Mouse (Mus musculus) lung, embryonic 14.5 days (tissue): ENCODE measurements around the gene Kcnmb4. TPM values are rescaled to one million over a fixed set of nuclear protein-coding genes. Genes with fewer than 3 reads are reported as not detected.
A peak's percentile ranks its signal among the peaks of the same experiment; 100 is the strongest.

Experiments
- ATAC-seq: fragments of 200-750 bp; cut with Nextera tagmentation; 2 replicates; pipeline ENCODE4 v1.8.0; 2017; ENCODE audit warnings: mild to moderate bottlenecking, moderate TSS enrichment, moderate library complexity; ENCODE audit not compliant: insufficient read depth
- DNase-seq: peaks from one replicate; pipeline ENCODE4 v3.0.0-alpha.2; 2015
- H3K27ac ChIP-seq: fragments of 300-500 bp; sonication (generic); 2 replicates; pipeline ENCODE4 v1.5.1; 2014; ENCODE audit warnings: low read depth, mild to moderate bottlenecking, moderate library complexity
- H3K27me3 ChIP-seq: fragments of 300-500 bp; sonication (generic); 2 replicates; pipeline ENCODE4 v1.6.1; 2014; ENCODE audit warnings: low read length, control low read depth; ENCODE audit not compliant: insufficient read depth
- H3K36me3 ChIP-seq: fragments of 300-500 bp; sonication (generic); 2 replicates; pipeline ENCODE4 v1.6.1; 2014; ENCODE audit warnings: control low read depth; ENCODE audit not compliant: insufficient read depth
- H3K4me1 ChIP-seq: fragments of 300-500 bp; sonication (generic); 2 replicates; pipeline ENCODE4 v1.6.1; 2014; ENCODE audit warnings: antibody characterized with exemption, control low read depth; ENCODE audit not compliant: insufficient read depth
- H3K4me2 ChIP-seq: fragments of 300-500 bp; sonication (generic); 2 replicates; pipeline ENCODE4 v1.6.1; 2014; ENCODE audit warnings: mild to moderate bottlenecking
- H3K4me3 ChIP-seq: fragments of 300-500 bp; sonication (generic); 2 replicates; pipeline ENCODE4 v1.5.1; 2014; ENCODE audit warnings: low read depth, low read length
- H3K9ac ChIP-seq: fragments of 300-500 bp; sonication (generic); 2 replicates; pipeline ENCODE4 v1.6.1; 2014
- H3K9me3 ChIP-seq: fragments of 300-500 bp; sonication (generic); 2 replicates; pipeline ENCODE4 v1.6.1; 2016; ENCODE audit warnings: low read depth, low read length, control low read depth
- CTCF ChIP-seq: IDR thresholded peaks from 2 replicates; pipeline ENCODE4 v1.5.1; 2016; ENCODE audit warnings: antibody characterized with exemption, low read depth
- whole genome bisulfite sequencing: fragments of 180-500 bp; shearing (Covaris S2); extraction: QIAGEN DNeasy Blood & Tissue Kit; methylation state at CpG from one replicate; pipeline ENCODE4 v1.1.7; 2014; 5-methylcytosine and 5-hydroxymethylcytosine counted together
- polyA plus RNA-seq: library from polyadenylated mRNA; unstranded; fragments of >200 nt; fragmentation: Nextera tagmentation; extraction: Ambion mirVana; gene quantifications from 2 replicates; pipeline ENCODE4 v1.2.1, GENCODE M21; 2014

The Kcnmb4 gene
- polyA plus RNA-seq, result 3.9 and 4.6 TPM in 2 replicates

DNA sequence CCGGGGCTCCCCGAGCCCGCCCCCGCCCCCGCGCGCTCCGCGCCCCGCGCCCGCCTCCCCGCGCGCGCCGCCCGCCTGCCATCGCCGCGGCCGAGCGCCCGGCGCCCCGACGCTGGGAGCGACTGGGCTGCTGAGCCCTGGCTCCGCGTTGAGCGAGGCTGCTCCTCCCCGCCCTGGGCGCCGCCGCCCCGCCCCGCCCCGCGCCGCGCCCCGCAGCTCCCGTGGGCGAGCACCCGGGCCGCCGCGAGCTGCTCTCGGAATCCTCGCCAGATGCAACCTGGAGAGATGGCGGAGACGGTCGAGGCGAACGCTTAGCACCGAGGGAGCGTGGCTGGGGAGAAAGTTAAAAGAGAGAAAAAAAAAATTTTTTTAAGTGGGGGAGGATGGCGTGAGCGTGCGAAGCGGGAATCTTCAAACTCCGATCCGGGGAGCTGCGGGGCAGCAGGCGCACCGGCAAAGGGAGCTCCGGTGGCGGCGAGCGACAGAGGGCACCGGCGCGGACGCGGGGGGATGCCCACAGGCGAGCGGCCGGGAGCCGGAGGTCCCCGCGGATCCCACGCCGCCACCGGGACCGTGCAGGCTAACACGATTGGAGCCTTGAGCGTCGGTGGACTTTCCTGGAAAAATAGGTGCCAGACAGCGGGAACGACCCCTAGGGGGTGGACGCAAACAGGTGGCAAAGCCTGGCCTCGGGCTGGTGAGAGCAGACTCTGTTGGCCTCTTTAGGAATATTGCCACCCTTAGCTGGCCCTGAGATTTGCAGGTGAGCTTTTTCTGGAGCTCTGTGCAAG, at the start of gene Kcnmb4:
TSS of gene Kcnmb4 (minus strand) at position 120 of the 791 bp plus-strand sequence.
- peak; percentile 69 for DNase-seq

GRCm38 (mm10) chr10:116519588-116519987, 45.9 kb upstream of the Kcnmb4 start:
- DNase-seq (no peak), ATAC-seq (no peak)
- no peaks in the 10 kb centered on the region for H3K36me3 ChIP-seq
- H3K4me3 ChIP-seq, result no peak overlapping the region
- WGBS, result 87% methylated on average over 1 of the region's 1 CpGs
- H3K27me3 ChIP-seq, result no peaks in the 10 kb centered on the region
- TF ChIP-seq CTCF, result no peak
- no peak overlapping the region for H3K9ac ChIP-seq
- no peaks in the 10 kb centered on the region for H3K9me3 ChIP-seq
- no peak overlapping the region for H3K27ac ChIP-seq
- no peaks in the 10 kb centered on the region for H3K4me1 ChIP-seq
- no peak overlapping the region for H3K4me2 ChIP-seq

More for the DNA sequence above, at the start of gene Kcnmb4:
- peak; percentile 90 for ATAC-seq
- Histone ChIP-seq H3K27me3 (peaks cover 4% of the 10 kb centered on the region; the same call in 1 of the 2 replicates), H3K9ac (peak within 1 kb of the TSS; percentile 71), H3K27ac (peak within 1 kb of the TSS; percentile 60), H3K4me1 (peaks cover 4% of the 10 kb centered on the region; the same call in 1 of the 2 replicates), H3K4me2 (peak within 1 kb of the TSS; percentile 95), H3K36me3 (no peaks in the 10 kb centered on the region), H3K9me3 (no peaks in the 10 kb centered on the region), H3K4me3 (peak within 1 kb of the TSS; percentile 66)
- peak; percentile 51 for TF ChIP-seq CTCF
- under 1% methylated on average over 85 of the region's 92 CpGs for WGBS

DNA sequence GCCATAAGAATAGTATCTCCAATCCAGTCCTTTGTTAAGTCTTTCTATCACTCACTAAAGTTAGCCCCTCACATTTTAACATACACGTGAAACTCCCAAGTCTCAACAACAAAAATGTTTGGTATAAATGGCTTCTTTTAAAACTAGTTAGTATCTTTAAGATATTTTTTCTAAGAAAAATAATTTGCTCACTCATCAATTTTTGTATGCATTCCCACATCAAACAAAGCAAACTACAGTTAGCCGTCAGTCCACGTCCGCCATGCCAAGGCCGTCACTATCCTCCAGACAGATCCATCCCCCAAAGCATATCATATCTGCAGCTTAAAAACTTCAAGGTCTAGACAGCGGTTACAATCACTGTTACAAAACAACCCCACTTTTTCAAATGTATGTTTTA, 41.9 kb upstream of the Kcnmb4 start:
- H3K27ac ChIP-seq, result no peak overlapping the region
- H3K9me3 ChIP-seq, result no peaks in the 10 kb centered on the region
- no peak overlapping the region for H3K4me3 ChIP-seq
- H3K4me2 ChIP-seq, result no peak overlapping the region
- WGBS, result 84% methylated on average over 6 of the region's 6 CpGs
- no peaks in the 10 kb centered on the region for H3K27me3 ChIP-seq
- no peak for TF ChIP-seq CTCF
- no peaks in the 10 kb centered on the region for H3K36me3 ChIP-seq
- H3K4me1 ChIP-seq, result no peaks in the 10 kb centered on the region
- DNase-seq (no peak), ATAC-seq (no peak)
- no peak overlapping the region for H3K9ac ChIP-seq

DNA sequence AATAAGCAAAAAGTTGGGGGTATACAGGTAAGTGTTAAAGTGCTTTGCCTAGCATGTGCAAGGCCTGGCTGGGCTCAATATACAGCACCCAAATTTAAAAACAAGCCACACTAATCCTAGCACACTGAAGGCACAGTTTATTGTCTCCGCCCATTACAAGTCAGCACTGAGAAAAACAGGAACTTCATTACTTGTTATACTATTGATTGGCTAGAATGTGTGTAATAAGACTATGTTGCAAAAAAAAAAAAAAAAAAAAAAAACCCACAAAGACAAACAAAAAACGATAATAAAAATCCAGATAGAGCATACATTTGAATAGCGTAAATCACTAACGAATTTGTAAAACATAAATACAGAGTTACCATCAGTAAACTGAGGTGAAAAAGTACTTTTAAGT, 41.5 kb upstream of the Kcnmb4 start:
- TF ChIP-seq CTCF, result no peak
- Histone ChIP-seq H3K4me3 (no peak overlapping the region), H3K9me3 (no peaks in the 10 kb centered on the region), H3K4me2 (no peak overlapping the region), H3K27ac (no peak overlapping the region), H3K36me3 (no peaks in the 10 kb centered on the region), H3K9ac (no peak overlapping the region), H3K4me1 (no peaks in the 10 kb centered on the region), H3K27me3 (no peaks in the 10 kb centered on the region)
- DNase-seq, result no peak
- WGBS, result 90% methylated on average over 4 of the region's 4 CpGs
- ATAC-seq, result no peak

GRCm38 (mm10) chr10:116513254-116513635, 39.6 kb upstream of the Kcnmb4 start:
- H3K4me1 ChIP-seq, result no peaks in the 10 kb centered on the region
- no peak overlapping the region for H3K9ac ChIP-seq
- no peak overlapping the region for H3K4me3 ChIP-seq
- H3K36me3 ChIP-seq, result no peaks in the 10 kb centered on the region
- H3K4me2 ChIP-seq, result no peak overlapping the region
- no peak for TF ChIP-seq CTCF
- WGBS, result 70% methylated on average over 7 of the region's 7 CpGs
- H3K27ac ChIP-seq, result no peak overlapping the region
- no peaks in the 10 kb centered on the region for H3K27me3 ChIP-seq
- no peaks in the 10 kb centered on the region for H3K9me3 ChIP-seq
- no peak for DNase-seq
- ATAC-seq, result no peak

DNA sequence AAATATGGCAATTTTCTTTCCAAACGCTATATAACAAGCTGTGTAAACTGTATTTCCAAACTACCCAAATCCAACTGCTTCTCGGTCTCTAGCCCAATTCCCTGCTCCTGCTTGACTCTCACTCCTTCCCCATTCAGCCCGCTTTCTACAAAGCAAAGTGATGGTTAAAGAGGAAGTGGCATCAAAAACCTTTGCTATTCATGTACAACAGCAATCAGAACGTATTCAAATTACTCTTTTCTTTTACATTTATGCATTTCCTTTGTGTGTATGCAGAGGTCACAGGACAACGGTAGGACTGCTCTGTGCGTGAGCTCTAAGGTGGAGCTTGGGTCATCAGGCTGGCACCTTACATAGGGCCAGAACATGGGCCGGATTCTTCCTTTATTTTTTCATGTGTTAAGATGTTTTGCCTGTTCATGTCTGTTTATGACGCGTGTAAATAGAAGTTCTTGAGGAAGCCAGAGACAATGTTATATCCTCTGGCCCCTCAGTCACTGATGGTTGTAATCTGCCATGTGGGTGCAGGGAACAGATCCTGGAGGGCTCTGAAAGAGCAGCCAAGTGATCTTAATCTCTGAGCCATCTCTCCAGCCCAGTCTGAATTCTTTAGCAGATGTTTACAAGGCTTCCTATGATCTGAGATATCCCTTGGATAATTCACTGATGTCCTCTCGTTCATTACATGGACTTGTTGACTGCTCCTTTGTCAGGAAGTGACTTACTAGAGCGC, 39.0 kb upstream of the Kcnmb4 start:
- no peaks in the 10 kb centered on the region for H3K4me1 ChIP-seq
- ATAC-seq (no peak), DNase-seq (no peak)
- no peak overlapping the region for H3K9ac ChIP-seq
- no peak overlapping the region for H3K27ac ChIP-seq
- H3K27me3 ChIP-seq, result no peaks in the 10 kb centered on the region
- no peaks in the 10 kb centered on the region for H3K36me3 ChIP-seq
- H3K9me3 ChIP-seq, result no peaks in the 10 kb centered on the region
- no peak overlapping the region for H3K4me2 ChIP-seq
- WGBS, result 85% methylated on average over 11 of the region's 11 CpGs
- TF ChIP-seq CTCF, result no peak
- H3K4me3 ChIP-seq, result no peak overlapping the region
